Mouse (Mus musculus) heart, adult 2 months (tissue): ENCODE results near the gene Atf1. TPM values are rescaled to one million over a fixed set of nuclear protein-coding genes. Genes with fewer than 3 reads are reported as not detected.
"Not testable (repeated sequence)": the region's sequence is repeated elsewhere in the genome, so short reads cannot be mapped to it uniquely, and the experiment has no call there.

Source experiments
- DNase-seq, 2 experiments: peaks; one replicate each; pipeline ENCODE4 v3.0.0; 2021
- H3K27ac ChIP-seq: fragments of 200-600 bp; 2 replicates; pipeline ENCODE4 v1.8.1; 2022
- H3K27me3 ChIP-seq: fragments of 200-500 bp; 2 replicates; pipeline ENCODE4 v1.6.1; 2012; ENCODE audit warnings: mild to moderate bottlenecking, low read length, inconsistent platforms, mixed read lengths; ENCODE audit not compliant: control insufficient read depth, insufficient read depth
- H3K36me3 ChIP-seq: fragments of 200-500 bp; 2 replicates; pipeline ENCODE4 v1.6.1; 2012; ENCODE audit warnings: low read length, inconsistent platforms; ENCODE audit not compliant: control insufficient read depth, insufficient read depth
- H3K4me1 ChIP-seq: fragments of 200-500 bp; 2 replicates; pipeline ENCODE4 v1.6.1; 2011; ENCODE audit warnings: low read length; ENCODE audit not compliant: control insufficient read depth, insufficient read depth
- H3K4me3 ChIP-seq: fragments of 200-600 bp; 2 replicates; pipeline ENCODE4 v1.8.1; 2022
- H3K79me2 ChIP-seq: fragments of 200-500 bp; replicated peaks from 2 replicates; pipeline ENCODE4 v1.6.1; 2012; ENCODE audit warnings: mild to moderate bottlenecking, inconsistent platforms, low read length, moderate library complexity, mixed read lengths; ENCODE audit not compliant: control insufficient read depth, insufficient read depth
- H3K9ac ChIP-seq: fragments of 200-500 bp; 2 replicates; pipeline ENCODE4 v1.6.1; 2012; ENCODE audit warnings: low read depth, mild to moderate bottlenecking, control low read depth, inconsistent platforms, low read length, mixed read lengths
- CTCF ChIP-seq: fragments of 200-600 bp; IDR thresholded peaks from 2 replicates; pipeline ENCODE4 v1.8.1; 2022; ENCODE audit warnings: antibody characterized with exemption, mild to moderate bottlenecking, moderate library complexity
- EP300 ChIP-seq: fragments of 200-500 bp; IDR thresholded peaks from 2 replicates; pipeline ENCODE4 v1.6.1; 2011; ENCODE audit warnings: low read depth, low read length, control low read depth; ENCODE audit not compliant: insufficient read depth
- POLR2A ChIP-seq: fragments of 200-500 bp; IDR thresholded peaks from 2 replicates; pipeline ENCODE4 v1.6.1; 2011; ENCODE audit warnings: mild to moderate bottlenecking, low read depth, low read length, control low read depth; ENCODE audit not compliant: insufficient read depth
- WGBS: fragments of 180-500 bp; shearing (Covaris S2); methylation state at CpG from one replicate; pipeline ENCODE4 v1.1.7; 2018; 5-methylcytosine and 5-hydroxymethylcytosine counted together
- intact Hi-C: fragments of 180-260 bp; cut with DNase I; formaldehyde crosslinking; loops from one replicate; pipeline ENCODE4 v1.15.1; 2025
- polyA plus RNA-seq: library from polyadenylated mRNA; depleted of rRNA; stranded (reverse); fragments of >200 nt; gene quantifications from 2 replicates; pipeline ENCODE4 v1.2.3, GENCODE M21; 2012; rRNA removed
- total RNA-seq, 2 experiments: library from RNA; stranded (reverse); gene quantifications; 2 replicates each; pipeline ENCODE4 v1.2.3; 2021

Atf1 gene
- total and polyA plus RNA-seq, 3 experiments, result 50.7 to 54.2 (median 53.9) TPM

DNA sequence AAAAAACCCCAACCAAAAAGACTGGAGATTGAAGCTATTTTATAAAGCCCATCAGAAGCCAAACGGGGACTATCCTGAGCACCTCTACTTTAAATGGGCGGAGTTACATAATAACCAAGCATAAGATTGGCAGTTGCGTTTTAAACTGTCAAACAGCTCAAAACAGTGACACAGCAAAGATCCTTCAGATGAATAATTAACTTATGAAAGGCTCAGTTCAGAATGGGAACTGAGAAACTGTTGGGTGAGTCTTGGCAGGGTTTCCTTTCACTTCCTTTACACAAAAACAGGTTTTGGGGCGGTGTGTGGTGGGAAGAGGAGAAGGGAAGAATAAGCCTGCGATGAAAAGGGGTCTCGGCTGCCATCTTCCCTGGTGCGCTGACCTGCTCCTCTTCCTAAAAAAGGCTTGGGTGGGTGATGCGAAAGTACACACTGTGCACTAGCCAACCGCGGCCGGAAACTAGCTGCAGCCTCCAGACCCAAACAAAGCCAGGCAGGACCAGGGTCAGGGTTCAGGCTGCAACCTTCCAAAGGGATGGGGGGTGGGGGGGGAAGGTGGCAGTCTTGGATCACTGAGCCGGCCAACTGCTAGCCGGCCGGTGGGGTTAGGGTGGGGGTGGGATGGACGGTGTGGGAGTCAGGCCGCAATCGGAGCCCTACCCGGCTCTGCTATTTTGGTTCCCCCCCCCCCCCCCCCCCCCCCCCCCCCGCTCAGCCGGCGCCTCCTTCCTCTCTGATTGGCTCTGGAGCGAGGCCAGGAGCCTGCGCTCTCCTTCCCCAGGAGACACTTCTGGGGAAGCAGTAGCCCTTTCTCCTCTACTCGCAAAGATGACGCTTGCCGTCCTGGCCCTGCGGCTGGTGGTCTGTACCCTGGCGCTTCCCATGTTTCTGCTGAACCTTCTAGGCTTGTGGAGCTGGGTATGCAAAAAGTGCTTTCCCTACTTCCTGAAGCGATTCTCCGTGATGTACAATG, 76.7 kb downstream of the Atf1 start, which contains the start of gene Mettl7a1:
Gene Mettl7a1 (plus strand): TSS at position 122 of the 973 bp plus-strand sequence.
- Histone ChIP-seq H3K79me2 (no peaks in the 10 kb centered on the region), H3K4me3 (peak within 1 kb of the TSS; percentile 66), H3K27ac (peak within 1 kb of the TSS; percentile 91), H3K27me3 (no peaks in the 10 kb centered on the region), H3K4me1 (no peaks in the 10 kb centered on the region; the same call in 1 of the 2 replicates), H3K9ac (peak within 1 kb of the TSS; percentile 76), H3K36me3 (peaks cover 3% of the 10 kb centered on the region)
- WGBS, result 2% methylated on average over 22 of the region's 30 CpGs
- DNase-seq, result peak; percentile 90
- no peak for TF ChIP-seq CTCF
- peak; percentile 94 for TF ChIP-seq POLR2A
- peak; percentile 37; the same call in 1 of the 2 replicates for TF ChIP-seq EP300
- intact Hi-C loops, result loop anchor here (5.0 kb wide), 1 partner anchor 267 kb away; the partner anchor contains the start of gene Dip2b

DNA sequence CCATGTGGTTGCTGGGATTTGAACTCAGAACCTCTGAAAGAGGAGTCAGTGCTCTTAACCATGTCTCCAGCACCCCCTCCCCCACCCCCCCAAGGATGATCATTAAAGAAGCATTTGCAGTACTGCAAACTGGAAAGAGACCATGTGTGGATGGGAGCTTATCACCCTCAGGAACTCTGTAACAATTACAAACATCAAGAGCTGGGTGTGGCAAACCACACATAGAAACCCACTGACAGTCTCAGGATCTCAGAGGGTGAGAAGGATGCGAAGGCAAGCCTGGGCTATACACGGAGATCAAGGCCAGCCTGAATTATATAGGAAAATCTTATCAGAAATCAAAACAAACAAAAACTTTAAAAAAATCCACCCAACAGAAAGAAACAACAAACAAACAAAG, 78.6 kb downstream of the Atf1 start:
- H3K4me1 ChIP-seq, result no peaks in the 10 kb centered on the region; the same call in 1 of the 2 replicates
- peaks cover 3% of the 10 kb centered on the region for H3K36me3 ChIP-seq
- H3K79me2 ChIP-seq, result no peaks in the 10 kb centered on the region
- 78% methylated on average over 2 of the region's 2 CpGs for WGBS
- intact Hi-C loops, result no loop called here
- TF ChIP-seq EP300 (no peak), POLR2A (no peak), CTCF (no peak)
- H3K9ac ChIP-seq, result no peak overlapping the region
- no peak for DNase-seq
- no peak overlapping the region for H3K27ac ChIP-seq
- H3K4me3 ChIP-seq, result no peak overlapping the region
- H3K27me3 ChIP-seq, result no peaks in the 10 kb centered on the region

GRCm38 (mm10) chr15:100307438-100308096, 79.9 kb downstream of the Atf1 start:
- H3K27me3 ChIP-seq, H3K4me1 ChIP-seq, H3K36me3 ChIP-seq, H3K4me3 ChIP-seq, intact Hi-C loops, H3K79me2 ChIP-seq, H3K27ac ChIP-seq, H3K9ac ChIP-seq: not testable (repeated sequence)
- peak in 1 of 2 experiments; percentile 21 for DNase-seq
- TF ChIP-seq CTCF, result peak; percentile 65
- 56% methylated on average over 11 of the region's 11 CpGs for WGBS

Other genes starting within 250 kb of the Atf1 start
- gene Dip2b, start 189.2 kb upstream of the Atf1 start, total RNA-seq, result 10 to 100 TPM; 18.6 to 19.5 TPM
- 11.2 and 16.9 TPM in 2 replicates for gene Dip2b, start 189.2 kb upstream of the Atf1 start, polyA plus RNA-seq
- gene Tmprss12, start 53.0 kb downstream of the Atf1 start, total RNA-seq, result not detected
- gene Tmprss12, start 53.0 kb downstream of the Atf1 start, polyA plus RNA-seq, result not detected in 2 replicates
- gene Mettl7a1, start 76.3 kb downstream of the Atf1 start, total RNA-seq, result 10 to 100 TPM; 44.8 to 56.4 TPM
- 43.0 and 47.6 TPM in 2 replicates for gene Mettl7a1, start 76.3 kb downstream of the Atf1 start, polyA plus RNA-seq
- gene Mettl7a3, start 107.1 kb downstream of the Atf1 start, total RNA-seq, result under 1 TPM in 1 of 2 experiments, not detected in 1; 0.27 TPM
- gene Mettl7a3, start 107.1 kb downstream of the Atf1 start, polyA plus RNA-seq, result 0.21 TPM in 1 of 2 replicates, not detected in the other
- gene Methig1, start 125.3 kb downstream of the Atf1 start, total RNA-seq, result under 1 TPM in 1 of 2 experiments, not detected in 1; 0.34 TPM
- gene Methig1, start 125.3 kb downstream of the Atf1 start, polyA plus RNA-seq, result not detected in 2 replicates
- 1 to 10 TPM in 1 of 2 experiments, under 1 TPM in 1; 0.75 to 1.5 TPM for gene Mettl7a2, start 125.4 kb downstream of the Atf1 start, total RNA-seq
- gene Mettl7a2, start 125.4 kb downstream of the Atf1 start, polyA plus RNA-seq, result not detected in 2 replicates
- not detected for gene Higd1c, start 136.7 kb downstream of the Atf1 start, total RNA-seq
- not detected in 2 replicates for gene Higd1c, start 136.7 kb downstream of the Atf1 start, polyA plus RNA-seq
- gene Gm5475, start 194.3 kb downstream of the Atf1 start, total RNA-seq, result not detected
- not detected in 2 replicates for gene Gm5475, start 194.3 kb downstream of the Atf1 start, polyA plus RNA-seq
- gene Slc11a2, start 197.3 kb downstream of the Atf1 start, total RNA-seq, result 10 to 100 TPM; 38.9 to 43.7 TPM
- 24.4 and 45.6 TPM in 2 replicates for gene Slc11a2, start 197.3 kb downstream of the Atf1 start, polyA plus RNA-seq
- 10 to 100 TPM; 13.0 to 13.1 TPM for gene Letmd1, start 241.2 kb downstream of the Atf1 start, total RNA-seq
- 31.2 and 32.3 TPM in 2 replicates for gene Letmd1, start 241.2 kb downstream of the Atf1 start, polyA plus RNA-seq